Mouse (Mus musculus): ENCODE data around the gene Tbc1d22a. TPM values are rescaled to one million over a fixed set of nuclear protein-coding genes. Genes with fewer than 3 reads are reported as not detected.

Tbc1d22a gene
- polyA plus RNA-seq, 1 experiment from 2014 or later: 11.9 TPM

DNA sequence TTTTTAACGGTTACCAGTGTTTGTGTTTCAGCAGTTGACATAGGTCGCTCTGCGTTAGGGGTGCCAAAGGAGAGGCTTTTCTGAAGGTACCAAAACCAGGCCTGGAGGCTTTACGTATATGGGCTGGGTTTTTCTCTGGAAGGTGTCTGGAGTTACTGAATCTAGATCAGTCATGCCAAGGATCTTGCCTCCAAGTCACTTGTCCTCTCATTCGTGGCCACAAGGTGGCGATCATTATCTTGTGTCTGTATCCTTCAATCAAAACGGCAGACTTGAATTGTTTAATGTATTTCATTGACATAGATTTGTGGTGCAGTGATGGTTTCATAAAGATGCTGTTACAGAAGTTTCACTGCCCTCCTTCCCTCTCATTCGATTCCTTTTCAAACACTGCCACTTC is 29.4 kb downstream of the Tbc1d22a start:
- H3K9me3 ChIP-seq (ENCODE audit: control insufficient read depth, low read length): no peaks in the 10 kb centered on the region
- H3K4me1 ChIP-seq (ENCODE audit: control insufficient read depth, insufficient read depth, low read length): no peaks in the 10 kb centered on the region
- H3K9ac ChIP-seq (replicated peaks; ENCODE audit: low read length): no peak overlapping the region
- peaks cover 7% of the 10 kb centered on the region for H3K36me3 ChIP-seq (ENCODE audit: control insufficient read depth, insufficient read depth, low read length)
- no peak overlapping the region for H3K27ac ChIP-seq (replicated peaks; ENCODE audit: low read depth, low read length)
- DNase-seq: peak; percentile 90
- no peak overlapping the region for H3K4me2 ChIP-seq (ENCODE audit: low read length)
- H3K27me3 ChIP-seq (ENCODE audit: control insufficient read depth, insufficient read depth, low read length): no peaks in the 10 kb centered on the region
- WGBS: 41% methylated on average over 8 of the region's 8 CpGs
- ATAC-seq (ENCODE audit: low FRiP score, low TSS enrichment): no peak
- H3K4me3 ChIP-seq (replicated peaks; ENCODE audit: low read depth, low read length): no peak overlapping the region

DNA sequence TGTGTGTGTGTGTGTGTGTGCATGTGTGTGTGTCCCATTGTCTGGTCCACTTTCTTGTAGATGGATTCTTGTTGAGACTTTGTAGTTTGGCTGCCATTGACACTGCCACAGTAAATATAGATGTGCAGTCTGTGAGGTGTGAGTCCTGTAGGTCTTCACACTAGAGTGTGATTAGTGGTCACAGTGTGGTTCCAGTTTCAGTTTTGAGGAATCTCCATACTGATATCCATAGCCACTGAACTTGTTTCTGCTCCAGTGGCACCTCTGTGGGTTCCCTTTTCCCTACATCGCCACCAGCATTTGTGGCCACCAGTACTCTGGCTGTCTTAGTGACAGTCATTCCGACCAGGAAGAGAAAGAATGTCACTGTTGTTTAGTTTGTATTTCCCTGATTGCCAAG is 30.1 kb downstream of the Tbc1d22a start:
- H3K4me1 ChIP-seq (ENCODE audit: control insufficient read depth, insufficient read depth, low read length): no peaks in the 10 kb centered on the region
- DNase-seq: no peak
- no peak for ATAC-seq (ENCODE audit: low FRiP score, low TSS enrichment)
- no peak overlapping the region for H3K9ac ChIP-seq (replicated peaks; ENCODE audit: low read length)
- no peak overlapping the region for H3K4me2 ChIP-seq (ENCODE audit: low read length)
- 89% methylated on average over 2 of the region's 2 CpGs for WGBS
- no peak overlapping the region for H3K4me3 ChIP-seq (replicated peaks; ENCODE audit: low read depth, low read length)
- H3K9me3 ChIP-seq (ENCODE audit: control insufficient read depth, low read length): no peaks in the 10 kb centered on the region
- no peaks in the 10 kb centered on the region for H3K27me3 ChIP-seq (ENCODE audit: control insufficient read depth, insufficient read depth, low read length)
- H3K27ac ChIP-seq (replicated peaks; ENCODE audit: low read depth, low read length): no peak overlapping the region
- H3K36me3 ChIP-seq (ENCODE audit: control insufficient read depth, insufficient read depth, low read length): peaks cover 5% of the 10 kb centered on the region

GRCm38 (mm10) chr15:86250269-86250668 is 36.0 kb downstream of the Tbc1d22a start:
- no peaks in the 10 kb centered on the region for H3K27me3 ChIP-seq (ENCODE audit: control insufficient read depth, insufficient read depth, low read length)
- H3K27ac ChIP-seq (replicated peaks; ENCODE audit: low read depth, low read length): no peak overlapping the region
- no peaks in the 10 kb centered on the region for H3K9me3 ChIP-seq (ENCODE audit: control insufficient read depth, low read length)
- H3K4me1 ChIP-seq (ENCODE audit: control insufficient read depth, insufficient read depth, low read length): peaks cover 7% of the 10 kb centered on the region; the same call in 1 of the 2 replicates
- 62% methylated on average over 9 of the region's 9 CpGs for WGBS
- DNase-seq: peak; percentile 85
- H3K4me3 ChIP-seq (replicated peaks; ENCODE audit: low read depth, low read length): no peak overlapping the region
- ATAC-seq (ENCODE audit: low FRiP score, low TSS enrichment): peak; percentile 34; the same call in 1 of the 2 replicates
- peaks cover 5% of the 10 kb centered on the region; the same call in 1 of the 2 replicates for H3K36me3 ChIP-seq (ENCODE audit: control insufficient read depth, insufficient read depth, low read length)
- H3K9ac ChIP-seq (replicated peaks; ENCODE audit: low read length): no peak overlapping the region
- H3K4me2 ChIP-seq (ENCODE audit: low read length): no peak overlapping the region

DNA sequence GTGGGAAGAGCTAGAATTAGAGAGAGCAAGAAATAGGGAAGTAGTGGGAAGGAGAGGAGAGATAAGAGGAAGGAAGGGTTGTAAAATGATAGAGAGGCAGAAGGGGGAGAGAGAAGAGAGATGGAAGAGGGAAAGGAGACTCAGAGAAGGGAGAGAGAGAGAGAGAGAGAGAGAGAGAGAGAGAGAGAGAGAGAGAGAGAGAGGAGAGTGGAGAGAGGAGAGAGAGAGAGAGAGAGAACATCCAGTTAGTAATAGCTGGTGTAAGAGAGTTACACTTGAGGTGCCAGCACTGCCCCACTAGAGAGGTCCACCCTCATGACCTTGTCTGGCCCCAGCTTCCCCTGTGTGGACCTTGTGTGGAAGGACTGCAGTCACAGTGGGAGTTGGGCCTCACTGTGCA is 37.9 kb downstream of the Tbc1d22a start:
- no peak for ATAC-seq (ENCODE audit: low FRiP score, low TSS enrichment)
- Histone ChIP-seq H3K36me3 (ENCODE audit: control insufficient read depth, insufficient read depth, low read length) (no peaks in the 10 kb centered on the region), H3K9ac (replicated peaks; ENCODE audit: low read length) (no peak overlapping the region), H3K4me3 (replicated peaks; ENCODE audit: low read depth, low read length) (no peak overlapping the region), H3K9me3 (ENCODE audit: control insufficient read depth, low read length) (no peaks in the 10 kb centered on the region), H3K27ac (replicated peaks; ENCODE audit: low read depth, low read length) (no peak overlapping the region), H3K27me3 (ENCODE audit: control insufficient read depth, insufficient read depth, low read length) (no peaks in the 10 kb centered on the region), H3K4me1 (ENCODE audit: control insufficient read depth, insufficient read depth, low read length) (peaks cover 7% of the 10 kb centered on the region; the same call in 1 of the 2 replicates), H3K4me2 (ENCODE audit: low read length) (no peak overlapping the region)
- DNase-seq: no peak

DNA sequence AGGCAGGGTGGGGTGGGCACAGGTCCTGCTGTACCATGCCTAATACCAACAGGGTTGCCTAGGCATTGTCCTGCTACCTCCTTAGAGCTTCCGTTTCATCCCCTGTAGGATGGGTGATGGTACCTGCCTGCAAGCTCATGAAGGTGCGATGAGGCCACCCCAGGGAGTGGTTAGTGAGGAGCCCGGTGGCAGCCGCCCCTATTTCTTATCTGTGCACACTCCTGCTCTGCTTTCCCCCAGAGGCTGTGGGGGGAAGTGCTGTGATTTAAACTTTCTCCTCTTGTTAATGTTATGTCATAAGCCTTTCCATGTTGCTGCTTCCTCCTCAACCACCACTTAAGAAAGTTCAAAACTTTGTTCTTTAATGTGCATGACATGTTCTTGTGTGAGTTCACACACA is 38.4 kb downstream of the Tbc1d22a start:
- no peak overlapping the region for H3K4me2 ChIP-seq (ENCODE audit: low read length)
- H3K36me3 ChIP-seq (ENCODE audit: control insufficient read depth, insufficient read depth, low read length): no peaks in the 10 kb centered on the region
- H3K9ac ChIP-seq (replicated peaks; ENCODE audit: low read length): no peak overlapping the region
- DNase-seq: no peak
- no peak overlapping the region for H3K4me3 ChIP-seq (replicated peaks; ENCODE audit: low read depth, low read length)
- no peaks in the 10 kb centered on the region for H3K9me3 ChIP-seq (ENCODE audit: control insufficient read depth, low read length)
- ATAC-seq (ENCODE audit: low FRiP score, low TSS enrichment): no peak
- peaks cover 7% of the 10 kb centered on the region; the same call in 1 of the 2 replicates for H3K4me1 ChIP-seq (ENCODE audit: control insufficient read depth, insufficient read depth, low read length)
- 58% methylated on average over 4 of the region's 4 CpGs for WGBS
- H3K27ac ChIP-seq (replicated peaks; ENCODE audit: low read depth, low read length): no peak overlapping the region
- no peaks in the 10 kb centered on the region for H3K27me3 ChIP-seq (ENCODE audit: control insufficient read depth, insufficient read depth, low read length)

DNA sequence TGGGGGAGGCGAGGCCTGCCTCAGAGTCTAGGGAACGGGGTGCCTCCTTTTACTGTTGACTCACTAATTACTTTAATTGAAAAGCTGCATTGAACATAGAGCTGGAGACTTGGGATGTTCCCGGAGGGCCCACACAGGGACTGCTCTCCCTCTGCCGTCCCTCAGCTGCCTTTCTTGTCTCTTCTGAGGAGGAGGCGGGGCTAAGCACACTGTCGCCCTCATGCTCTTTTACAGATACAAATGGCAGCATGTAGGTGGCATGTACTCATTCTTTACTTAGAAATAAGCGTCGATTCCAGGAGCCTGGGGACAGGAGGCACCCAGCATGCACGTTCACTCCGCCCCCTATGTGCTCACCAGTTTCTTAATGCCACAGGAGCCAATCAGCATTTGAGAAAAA is 39.2 kb downstream of the Tbc1d22a start:
- peaks cover 7% of the 10 kb centered on the region; the same call in 1 of the 2 replicates for H3K4me1 ChIP-seq (ENCODE audit: control insufficient read depth, insufficient read depth, low read length)
- DNase-seq (no peak), ATAC-seq (ENCODE audit: low FRiP score, low TSS enrichment) (no peak)
- no peaks in the 10 kb centered on the region for H3K27me3 ChIP-seq (ENCODE audit: control insufficient read depth, insufficient read depth, low read length)
- H3K4me2 ChIP-seq (ENCODE audit: low read length): no peak overlapping the region
- H3K36me3 ChIP-seq (ENCODE audit: control insufficient read depth, insufficient read depth, low read length): no peaks in the 10 kb centered on the region
- 27% methylated on average over 10 of the region's 10 CpGs for WGBS
- no peak overlapping the region for H3K4me3 ChIP-seq (replicated peaks; ENCODE audit: low read depth, low read length)
- H3K9ac ChIP-seq (replicated peaks; ENCODE audit: low read length): no peak overlapping the region
- H3K27ac ChIP-seq (replicated peaks; ENCODE audit: low read depth, low read length): no peak overlapping the region
- H3K9me3 ChIP-seq (ENCODE audit: control insufficient read depth, low read length): no peaks in the 10 kb centered on the region

DNA sequence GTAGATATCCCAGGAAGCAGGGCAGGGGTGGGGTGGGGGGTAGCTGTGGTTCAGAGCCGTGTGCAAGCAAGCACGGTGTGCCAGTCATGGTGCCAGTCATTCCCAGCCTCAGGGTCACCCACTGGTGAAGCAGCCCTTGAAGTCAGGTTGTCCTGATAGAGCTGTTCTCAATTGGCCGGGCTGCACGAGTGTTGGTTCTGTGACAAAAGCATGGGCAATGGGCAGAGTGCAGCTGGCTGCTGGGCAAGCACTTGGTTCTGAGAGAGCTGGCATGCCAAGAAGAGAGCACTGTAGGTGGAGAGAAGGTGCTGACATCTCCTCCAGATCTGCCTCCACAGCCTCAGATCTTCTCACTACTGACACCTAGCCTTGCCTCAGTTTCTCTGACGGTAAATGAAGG is 41.9 kb downstream of the Tbc1d22a start:
- DNase-seq: no peak
- no peaks in the 10 kb centered on the region for H3K36me3 ChIP-seq (ENCODE audit: control insufficient read depth, insufficient read depth, low read length)
- no peaks in the 10 kb centered on the region for H3K27me3 ChIP-seq (ENCODE audit: control insufficient read depth, insufficient read depth, low read length)
- peaks cover 7% of the 10 kb centered on the region; the same call in 1 of the 2 replicates for H3K4me1 ChIP-seq (ENCODE audit: control insufficient read depth, insufficient read depth, low read length)
- no peak overlapping the region for H3K27ac ChIP-seq (replicated peaks; ENCODE audit: low read depth, low read length)
- no peak overlapping the region for H3K4me3 ChIP-seq (replicated peaks; ENCODE audit: low read depth, low read length)
- H3K9ac ChIP-seq (replicated peaks; ENCODE audit: low read length): no peak overlapping the region
- 71% methylated on average over 5 of the region's 5 CpGs for WGBS
- no peaks in the 10 kb centered on the region for H3K9me3 ChIP-seq (ENCODE audit: control insufficient read depth, low read length)
- H3K4me2 ChIP-seq (ENCODE audit: low read length): no peak overlapping the region
- no peak for ATAC-seq (ENCODE audit: low FRiP score, low TSS enrichment)

DNA sequence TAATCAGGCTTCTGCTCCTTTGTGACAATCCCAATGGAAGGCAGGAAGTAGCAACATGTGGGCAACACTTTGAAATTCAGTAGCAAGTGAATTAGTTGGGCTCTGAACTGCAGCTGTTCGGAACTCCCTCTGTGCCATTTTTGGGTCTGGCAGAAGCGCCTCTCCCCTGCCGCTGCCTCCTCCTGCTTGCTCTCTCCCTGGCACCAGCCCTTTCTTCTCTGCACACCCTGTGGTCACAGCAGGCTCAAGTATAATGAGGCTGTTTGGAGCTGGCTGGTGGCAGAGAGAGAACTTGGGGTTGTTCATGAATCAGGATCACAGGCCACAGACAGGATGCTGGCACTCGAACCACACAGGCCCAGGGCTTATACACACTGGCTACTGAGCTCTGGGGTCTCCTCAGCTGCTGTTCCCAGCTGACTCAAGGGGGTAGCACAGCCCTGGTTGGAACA is 42.5 kb downstream of the Tbc1d22a start:
- H3K27ac ChIP-seq (replicated peaks; ENCODE audit: low read depth, low read length): no peak overlapping the region

GRCm38 (mm10) chr15:86257916-86258685 is 43.8 kb downstream of the Tbc1d22a start:
- Histone ChIP-seq H3K9me3 (ENCODE audit: control insufficient read depth, low read length) (no peaks in the 10 kb centered on the region), H3K4me2 (ENCODE audit: low read length) (no peak overlapping the region), H3K27me3 (ENCODE audit: control insufficient read depth, insufficient read depth, low read length) (no peaks in the 10 kb centered on the region), H3K9ac (replicated peaks; ENCODE audit: low read length) (no peak overlapping the region), H3K36me3 (ENCODE audit: control insufficient read depth, insufficient read depth, low read length) (no peaks in the 10 kb centered on the region), H3K4me3 (replicated peaks; ENCODE audit: low read depth, low read length) (no peak overlapping the region), H3K4me1 (ENCODE audit: control insufficient read depth, insufficient read depth, low read length) (peaks cover 14% of the 10 kb centered on the region), H3K27ac (replicated peaks; ENCODE audit: low read depth, low read length) (no peak overlapping the region)
- ATAC-seq (ENCODE audit: low FRiP score, low TSS enrichment): no peak
- 94% methylated on average over 9 of the region's 9 CpGs for WGBS
- DNase-seq: no peak

More for the DNA sequence above, 42.5 kb downstream of the Tbc1d22a start:
- 36% methylated on average over 4 of the region's 4 CpGs for WGBS
- no peak overlapping the region for H3K4me3 ChIP-seq (replicated peaks; ENCODE audit: low read depth, low read length)
- H3K4me1 ChIP-seq (ENCODE audit: control insufficient read depth, insufficient read depth, low read length): peaks cover 7% of the 10 kb centered on the region
- DNase-seq (no peak), ATAC-seq (ENCODE audit: low FRiP score, low TSS enrichment) (no peak)
- no peak overlapping the region for H3K4me2 ChIP-seq (ENCODE audit: low read length)
- no peaks in the 10 kb centered on the region for H3K9me3 ChIP-seq (ENCODE audit: control insufficient read depth, low read length)
- H3K9ac ChIP-seq (replicated peaks; ENCODE audit: low read length): no peak overlapping the region
- no peaks in the 10 kb centered on the region for H3K27me3 ChIP-seq (ENCODE audit: control insufficient read depth, insufficient read depth, low read length)
- H3K36me3 ChIP-seq (ENCODE audit: control insufficient read depth, insufficient read depth, low read length): no peaks in the 10 kb centered on the region

All from midbrain, embryonic 14.5 days (tissue).